Comparison of ENCODE assay signal across 25 mouse cellular contexts in the genomic region with DNA sequence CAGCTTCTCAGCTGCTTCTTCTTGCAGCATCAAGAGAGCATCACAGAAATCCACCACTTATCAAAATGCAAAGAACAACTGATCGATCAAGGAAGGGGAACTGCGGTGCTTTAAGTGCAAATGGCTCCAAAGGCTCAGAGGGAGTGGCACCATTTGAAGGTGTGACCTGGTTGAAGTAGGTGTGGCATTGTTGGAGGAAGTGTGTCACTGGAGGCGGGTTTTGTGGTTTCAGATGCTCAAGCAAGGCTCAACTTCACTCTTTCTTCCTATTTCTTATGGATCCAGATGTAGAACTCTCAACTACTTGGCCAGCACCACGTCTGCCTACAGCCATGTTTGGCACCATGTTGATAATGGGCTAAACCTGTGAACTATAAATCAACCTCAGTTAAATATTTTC.
DNase-seq lines count a peak whose midpoint lies in the region; ATAC-seq and TF ChIP-seq lines count a peak whose summit lies in the region.
"Had no signal": no experiment of that assay in that cellular context is flagged by ENCODE, and none has a peak within 500 bp of the region (broad histone marks: within the 10 kb centered on the region; RNA-seq: fewer than 3 reads in every experiment).

No protein-coding gene starts in this region.

- peak; percentile 3; the same call in 1 of the 2 replicates for TF ChIP-seq EP300 in CH12.LX (IDR thresholded peaks at IDR 0.05; ENCODE audit: low read length)

- TF ChIP-seq RAD21 in CH12.LX (IDR thresholded peaks at IDR 0.05; ENCODE audit: low read depth, low read length), result no peak

- in situ Hi-C loops in CH12.LX (cut with MboI; ENCODE audit: low pct_ligation_motif_present, low pct_unique_long_range_greater_than_20kb, low sequenced_read_pairs), result no loop called here

- no peaks in the 10 kb centered on the region for H3K27me3 ChIP-seq in heart, embryonic 11.5 days (ENCODE audit: control insufficient read depth, insufficient read depth, low read length)
- no peaks in the 10 kb centered on the region for H3K27me3 ChIP-seq in CH12.LX (replicated peaks)
- no peaks in the 10 kb centered on the region for H3K27me3 ChIP-seq in forebrain, embryonic 11.5 days (ENCODE audit: control insufficient read depth, insufficient read depth, low read length)
- H3K27me3 ChIP-seq: embryonic facial prominence, embryonic 15.5 days; forebrain, embryonic 15.5 days; heart, embryonic 12.5 days; hindbrain, embryonic 12.5 days; intestine, embryonic 15.5 days had no signal

- no peak overlapping the region for H3K9ac ChIP-seq in heart, embryonic 11.5 days (ENCODE audit: low read depth, low read length)
- H3K9ac ChIP-seq in CH12.LX (ENCODE audit: insufficient read depth, low read depth), result no peak overlapping the region
- no peak overlapping the region for H3K9ac ChIP-seq in forebrain, embryonic 11.5 days (ENCODE audit: low read length)
- H3K9ac ChIP-seq: embryonic facial prominence, embryonic 15.5 days; forebrain, embryonic 15.5 days; heart, embryonic 12.5 days; hindbrain, embryonic 12.5 days; intestine, embryonic 15.5 days had no signal

- ATAC-seq in heart, embryonic 11.5 days (replicated peaks; ENCODE audit: insufficient number of reproducible peaks, low FRiP score, low TSS enrichment), result no peak
- no peak for ATAC-seq in forebrain, embryonic 11.5 days (replicated peaks; ENCODE audit: low FRiP score)
- ATAC-seq: activated CD4-positive, CD25-positive, alpha-beta regulatory T cell, adult 4 months; CD4-positive, CD25-positive, alpha-beta regulatory T cell, adult 4 months; forebrain, embryonic 15.5 days; intestine, embryonic 15.5 days had no signal

- H3K9me3 ChIP-seq in heart, embryonic 11.5 days (replicated peaks; ENCODE audit: control insufficient read depth, low read length), result no peaks in the 10 kb centered on the region; the same call in 1 of the 2 replicates
- H3K9me3 ChIP-seq in CH12.LX (replicated peaks; ENCODE audit: low read length), result no peaks in the 10 kb centered on the region
- no peaks in the 10 kb centered on the region for H3K9me3 ChIP-seq in forebrain, embryonic 11.5 days (ENCODE audit: control insufficient read depth, low read length)
- H3K9me3 ChIP-seq: embryonic facial prominence, embryonic 15.5 days; forebrain, embryonic 10.5 days; forebrain, embryonic 15.5 days; heart, embryonic 12.5 days; hindbrain, embryonic 12.5 days; intestine, embryonic 15.5 days had no signal

- no peak for TF ChIP-seq POLR2A in CH12.LX (IDR thresholded peaks at IDR 0.05; ENCODE audit: low read depth, low read length)

- WGBS in heart, embryonic 11.5 days (ENCODE audit: insufficient replicate concordance), result 80% methylated on average over 4 of the region's 4 CpGs
- WGBS in forebrain, embryonic 11.5 days, result 90% methylated on average over 4 of the region's 4 CpGs

- H3K79me2 ChIP-seq in CH12.LX (replicated peaks; ENCODE audit: control insufficient read depth, extremely low read depth, insufficient read depth, poor library complexity, severe bottlenecking), result no peaks in the 10 kb centered on the region

- no peak for TF ChIP-seq CTCF in CH12.LX (conservative IDR thresholded peaks at IDR 0.05 in 1 of 2, IDR thresholded peaks at IDR 0.05 in 1 of 2; ENCODE audit: low read depth in 2 of 2, low read length in 2 of 2)

- peak; percentile 37 for DNase-seq in heart, adult 11 months
- DNase-seq in CH12.LX (ENCODE audit: extremely low read depth), result peak; percentile 68
- peak; percentile 1 for DNase-seq in T-cell, adult 2 months (ENCODE audit: low spot score)
- DNase-seq in forebrain, embryonic 11.5 days (ENCODE audit: low spot score), result no peak
- no peak for DNase-seq in cerebellum, postnatal 14 days
- DNase-seq in embryo, embryonic 11 days, result no peak
- DNase-seq: adrenal gland, postnatal 14 days; cerebellum, adult 11-12 months; cerebellum, adult 9-10 months; cerebellum, postnatal 36 days; gastrocnemius, postnatal 10 days; heart, adult 2 months; heart, postnatal 36 days; kidney, adult 2 months had no signal

- no peak overlapping the region for H3K27ac ChIP-seq in heart, embryonic 11.5 days (ENCODE audit: low read depth, low read length)
- no peak overlapping the region for H3K27ac ChIP-seq in CH12.LX (ENCODE audit: insufficient read depth, low read depth)
- H3K27ac ChIP-seq in forebrain, embryonic 11.5 days (ENCODE audit: low read depth, low read length), result no peak overlapping the region
- H3K27ac ChIP-seq: embryonic facial prominence, embryonic 15.5 days; forebrain, embryonic 10.5 days; forebrain, embryonic 15.5 days; heart, adult 2 months; hindbrain, embryonic 12.5 days; hindbrain, postnatal 0 days; intestine, embryonic 15.5 days had no signal

- dilution Hi-C loops in CH12.LX (cut with MboI; ENCODE audit: extremely low pct_ligation_motif_present, extremely low pct_unique_long_range_greater_than_20kb, low sequenced_read_pairs), result no loop called here

- 0 out of 2 replicates have a peak, but pooled peaks cover 5% of the 10 kb centered on the region for H3K4me1 ChIP-seq in heart, embryonic 11.5 days (ENCODE audit: control insufficient read depth, insufficient read depth, low read length)
- H3K4me1 ChIP-seq in CH12.LX (ENCODE audit: control insufficient read depth in 1 of 2, insufficient read depth in 2 of 2), result peaks cover 4 to 26% of the 10 kb centered on the region in 2 experiments; a peak in 2 of 4 replicates
- H3K4me1 ChIP-seq in forebrain, embryonic 11.5 days (replicated peaks; ENCODE audit: control insufficient read depth, insufficient read depth, low read length), result no peaks in the 10 kb centered on the region
- H3K4me1 ChIP-seq: embryonic facial prominence, embryonic 15.5 days; intestine, embryonic 15.5 days had no signal

- no peaks in the 10 kb centered on the region for H3K36me3 ChIP-seq in heart, embryonic 11.5 days (ENCODE audit: control insufficient read depth, insufficient read depth, low read length)
- no peaks in the 10 kb centered on the region for H3K36me3 ChIP-seq in CH12.LX (replicated peaks in 1 of 2; ENCODE audit: control insufficient read depth in 1 of 2, insufficient read depth in 1 of 2, low read length in 1 of 2)
- no peaks in the 10 kb centered on the region for H3K36me3 ChIP-seq in forebrain, embryonic 11.5 days (ENCODE audit: control insufficient read depth, insufficient read depth, low read length)
- H3K36me3 ChIP-seq: embryonic facial prominence, embryonic 15.5 days; forebrain, embryonic 10.5 days; forebrain, embryonic 15.5 days; heart, embryonic 12.5 days; hindbrain, embryonic 12.5 days; intestine, embryonic 15.5 days had no signal

- H3K4me3 ChIP-seq in heart, embryonic 11.5 days (ENCODE audit: low read depth, low read length), result no peak overlapping the region
- H3K4me3 ChIP-seq in CH12.LX (replicated peaks in 1 of 3; ENCODE audit: low read depth in 2 of 3, low read length in 2 of 3, poor library complexity in 1 of 3), result no peak overlapping the region
- H3K4me3 ChIP-seq in forebrain, embryonic 11.5 days (ENCODE audit: low read depth, low read length), result no peak overlapping the region
- H3K4me3 ChIP-seq: embryonic facial prominence, embryonic 15.5 days; erythroblast, embryonic 14.5 days; forebrain, embryonic 10.5 days; forebrain, embryonic 15.5 days; heart, adult 2 months; heart, embryonic 12.5 days; hindbrain, embryonic 12.5 days; intestine, embryonic 15.5 days had no signal

- no peak overlapping the region for H3K4me2 ChIP-seq in heart, embryonic 11.5 days
- no peak overlapping the region for H3K4me2 ChIP-seq in CH12.LX (ENCODE audit: insufficient read depth, low read depth, poor library complexity, severe bottlenecking)
- no peak overlapping the region for H3K4me2 ChIP-seq in forebrain, embryonic 11.5 days (ENCODE audit: low read depth, low read length, severe bottlenecking)
- H3K4me2 ChIP-seq: embryonic facial prominence, embryonic 15.5 days; forebrain, embryonic 15.5 days; heart, embryonic 12.5 days; hindbrain, embryonic 12.5 days; intestine, embryonic 15.5 days had no signal

TF ChIP-seq in CH12.LX, 34 proteins besides CTCF, POLR2A, EP300 and RAD21:
- TF ChIP-seq SIN3A (IDR thresholded peaks at IDR 0.05; ENCODE audit: low read length), result no peak
- no peak for TF ChIP-seq NELFE (IDR thresholded peaks at IDR 0.05; ENCODE audit: low read depth, low read length)
- no peak for TF ChIP-seq IRF4 (IDR thresholded peaks at IDR 0.05; ENCODE audit: low read depth, low read length)
- TF ChIP-seq USF1 (IDR thresholded peaks at IDR 0.05; ENCODE audit: low read depth, low read length), result no peak
- TF ChIP-seq JUN (IDR thresholded peaks at IDR 0.05; ENCODE audit: insufficient read depth, low read depth, low read length), result no peak
- no peak for TF ChIP-seq BHLHE40 (IDR thresholded peaks at IDR 0.05; ENCODE audit: low read depth, low read length)
- no peak for TF ChIP-seq MAX (IDR thresholded peaks at IDR 0.05; ENCODE audit: low read length)
- no peak for TF ChIP-seq SMC3 (IDR thresholded peaks at IDR 0.05; ENCODE audit: low read depth, low read length)
- TF ChIP-seq USF2 (conservative IDR thresholded peaks at IDR 0.05; ENCODE audit: low read depth, low read length), result no peak
- no peak for TF ChIP-seq ZNF384 (IDR thresholded peaks at IDR 0.05; ENCODE audit: low read depth, low read length)
- no peak for TF ChIP-seq GABPA (IDR thresholded peaks at IDR 0.05; ENCODE audit: insufficient replicate concordance, low read depth, low read length)
- TF ChIP-seq CHD2 (IDR thresholded peaks at IDR 0.05; ENCODE audit: low read length), result no peak
- no peak for TF ChIP-seq UBTF (IDR thresholded peaks at IDR 0.05; ENCODE audit: low read depth, low read length)

Comparison
In these comparisons a context has a peak if more than half of its experiments do, and no peak if none do; other contexts are left out.
1. DNase-seq: peak in heart, adult 11 months (single experiment), CH12.LX (single experiment) and T-cell, adult 2 months (single experiment); none in forebrain, embryonic 11.5 days (single experiment), cerebellum, postnatal 14 days (0 of 2) and embryo, embryonic 11 days (single experiment).